Mouse (Mus musculus) bone marrow macrophage, adult 2 months (primary cell): Measurements from ENCODE around the gene Ube2k. TPM values are rescaled to one million over a fixed set of nuclear protein-coding genes. Genes with fewer than 3 reads are reported as not detected.
A peak's percentile ranks its signal among the peaks of the same experiment; 100 is the strongest.
"Not testable (repeated sequence)": the region's sequence is repeated elsewhere in the genome, so short reads cannot be mapped to it uniquely, and the experiment has no call there.

Experiments used
- H3K27ac ChIP-seq: 2 replicates; pipeline ENCODE4 v1.5.1; 2012; ENCODE audit warnings: low read depth, low read length; ENCODE audit not compliant: insufficient read depth
- H3K4me1 ChIP-seq: 2 replicates; pipeline ENCODE4 v1.6.1; 2012; ENCODE audit warnings: low read length; ENCODE audit not compliant: control insufficient read depth, insufficient read depth
- H3K4me3 ChIP-seq: 2 replicates; pipeline ENCODE4 v1.5.1; 2012; ENCODE audit warnings: mild to moderate bottlenecking, low read length, moderate library complexity; ENCODE audit not compliant: insufficient read depth
- CTCF ChIP-seq: IDR thresholded peaks from 2 replicates; pipeline ENCODE4 v1.5.1; 2012; ENCODE audit warnings: low read depth, mild to moderate bottlenecking, low read length, moderate library complexity
- POLR2A ChIP-seq: IDR thresholded peaks from 2 replicates; pipeline ENCODE4 v1.6.1; 2012; ENCODE audit warnings: mild to moderate bottlenecking, low read depth, low read length, borderline replicate concordance
- polyA plus RNA-seq: library from polyadenylated mRNA; stranded (reverse); fragments of >200 nt; gene quantifications from 2 replicates; pipeline ENCODE4 v1.2.4, GENCODE M21; 2012; ENCODE audit not compliant: missing spikeins, insufficient read depth, insufficient read length

Gene Ube2k
- polyA plus RNA-seq, 1 experiment = 127 TPM

GRCm38 (mm10) chr5:65508395-65508794 is 28.6 kb upstream of the Ube2k start:
- no peaks in the 10 kb centered on the region for H3K4me1 ChIP-seq

GRCm38 (mm10) chr5:65513506-65513905 is 23.5 kb upstream of the Ube2k start:
- H3K4me1 ChIP-seq = peaks cover 15% of the 10 kb centered on the region
- TF ChIP-seq POLR2A = no peak
- TF ChIP-seq CTCF = no peak
- H3K27ac ChIP-seq = no peak overlapping the region
- H3K4me3 ChIP-seq = no peak overlapping the region

More at GRCm38 (mm10) chr5:65508395-65508794, 28.6 kb upstream of the Ube2k start:
- Histone ChIP-seq H3K4me3 (no peak overlapping the region), H3K27ac (no peak overlapping the region)
- TF ChIP-seq CTCF (no peak), POLR2A (no peak)

GRCm38 (mm10) chr5:65514635-65515278 is 22.3 kb upstream of the Ube2k start:
- Histone ChIP-seq H3K27ac (peak overlapping the region; percentile 12; the same call in 1 of the 2 replicates), H3K4me3 (no peak overlapping the region), H3K4me1 (peaks cover 15% of the 10 kb centered on the region)
- TF ChIP-seq CTCF = no peak
- no peak for TF ChIP-seq POLR2A

GRCm38 (mm10) chr5:65521803-65522202 is 15.2 kb upstream of the Ube2k start:
- no peaks in the 10 kb centered on the region for H3K4me1 ChIP-seq
- no peak overlapping the region for H3K4me3 ChIP-seq
- H3K27ac ChIP-seq = no peak overlapping the region
- TF ChIP-seq CTCF (no peak), POLR2A (no peak)

- no peak for TF ChIP-seq CTCF
- no peak for TF ChIP-seq POLR2A
- H3K4me1 ChIP-seq = no peaks in the 10 kb centered on the region
Observed at GRCm38 (mm10) chr5:65524831-65525230, 12.2 kb upstream of the Ube2k start.

GRCm38 (mm10) chr5:65525674-65526443 is 11.2 kb upstream of the Ube2k start:
- Histone ChIP-seq H3K4me3 (no peak overlapping the region), H3K27ac (no peak overlapping the region), H3K4me1 (no peaks in the 10 kb centered on the region)
- TF ChIP-seq CTCF (no peak), POLR2A (no peak)

More at GRCm38 (mm10) chr5:65524831-65525230, 12.2 kb upstream of the Ube2k start:
- Histone ChIP-seq H3K4me3 (no peak overlapping the region), H3K27ac (no peak overlapping the region)

- Histone ChIP-seq H3K27ac (no peak overlapping the region), H3K4me1 (no peaks in the 10 kb centered on the region), H3K4me3 (no peak overlapping the region)
- TF ChIP-seq CTCF (no peak), POLR2A (no peak)
Observed at GRCm38 (mm10) chr5:65531283-65531682, 5.8 kb upstream of the Ube2k start.

GRCm38 (mm10) chr5:65534496-65534895 is 2.5 kb upstream of the Ube2k start:
- H3K4me1 ChIP-seq = peaks cover 3% of the 10 kb centered on the region
- H3K27ac ChIP-seq = no peak overlapping the region
- H3K4me3 ChIP-seq = no peak overlapping the region
- TF ChIP-seq CTCF (no peak), POLR2A (no peak)

- no peak overlapping the region for H3K4me3 ChIP-seq
Observed at GRCm38 (mm10) chr5:65535457-65536067, 1.5 kb upstream of the Ube2k start.

GRCm38 (mm10) chr5:65536068-65536465 is 966 bp upstream of the Ube2k start:
- H3K4me1 ChIP-seq = not testable (repeated sequence)
- H3K27ac ChIP-seq = peak overlapping the region; percentile 87
- H3K4me3 ChIP-seq = peak overlapping the region; percentile 97

More at GRCm38 (mm10) chr5:65535457-65536067, 1.5 kb upstream of the Ube2k start:
- Histone ChIP-seq H3K27ac (no peak overlapping the region), H3K4me1 (peaks cover 3% of the 10 kb centered on the region)
- no peak for TF ChIP-seq CTCF
- no peak for TF ChIP-seq POLR2A
